Mouse (Mus musculus) heart, postnatal 0 days (tissue): ENCODE data around the gene Prtg.

Experiments
- CTCF ChIP-seq: IDR thresholded peaks from 2 replicates; pipeline ENCODE4 v1.5.1; 2016; ENCODE audit warnings: antibody characterized with exemption, control low read depth, low read depth
- EP300 ChIP-seq: IDR thresholded peaks from 2 replicates; pipeline ENCODE4 v1.6.1; 2016; ENCODE audit warnings: antibody characterized with exemption, low read depth

DNA sequence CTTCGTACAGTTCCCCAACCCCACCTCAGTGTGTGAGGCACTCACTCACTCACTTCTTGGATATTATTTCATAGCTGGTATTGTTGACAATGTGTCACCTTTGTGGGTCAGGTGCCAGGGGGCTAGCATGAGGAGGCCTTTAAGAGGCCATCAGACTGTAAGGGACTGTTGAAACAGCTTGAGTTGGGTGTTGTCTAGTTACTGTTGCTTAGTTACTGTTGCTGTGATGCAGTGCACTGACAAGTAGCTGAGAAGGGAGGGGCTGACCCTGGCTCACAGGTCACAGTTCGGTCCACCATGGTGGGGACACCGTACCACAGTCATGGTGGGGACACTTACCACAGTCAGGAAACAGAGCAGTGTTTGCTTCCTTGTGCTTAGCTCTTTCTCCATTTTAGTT, 116.4 kb downstream of the Prtg start:
- no peak for TF ChIP-seq EP300
- TF ChIP-seq CTCF, result no peak
